Mouse (Mus musculus): ENCODE data around the gene Tenm4. TPM values are rescaled to one million over a fixed set of nuclear protein-coding genes. Genes with fewer than 3 reads are reported as not detected.
A peak's percentile ranks its signal among the peaks of the same experiment; 100 is the strongest.

Tenm4 gene
- polyA plus RNA-seq, 1 experiment from 2014 or later = 24.0 TPM

GRCm38 (mm10) chr7:96740631-96741030, 569.6 kb downstream of the Tenm4 start:
- Histone ChIP-seq H3K9me3 (no peaks in the 10 kb centered on the region), H3K4me3 (replicated peaks) (no peak overlapping the region), H3K36me3 (no peaks in the 10 kb centered on the region), H3K27me3 (replicated peaks) (no peaks in the 10 kb centered on the region), H3K9ac (no peak overlapping the region), H3K27ac (peak overlapping the region; percentile 66), H3K4me1 (peaks cover 3% of the 10 kb centered on the region), H3K4me2 (no peak overlapping the region)
- no peak for ATAC-seq (ENCODE audit: insufficient read depth, low FRiP score, low read depth)
- 54% methylated on average over 6 of the region's 6 CpGs for WGBS

- peaks cover 3% of the 10 kb centered on the region for H3K4me1 ChIP-seq
- WGBS = 57% methylated on average over 7 of the region's 7 CpGs
- no peaks in the 10 kb centered on the region for H3K36me3 ChIP-seq
- ATAC-seq (ENCODE audit: insufficient read depth, low FRiP score, low read depth) = no peak
- no peaks in the 10 kb centered on the region for H3K9me3 ChIP-seq
- H3K4me3 ChIP-seq (replicated peaks) = no peak overlapping the region
- no peak overlapping the region for H3K9ac ChIP-seq
- H3K4me2 ChIP-seq = no peak overlapping the region
- no peaks in the 10 kb centered on the region for H3K27me3 ChIP-seq (replicated peaks)
- no peak overlapping the region for H3K27ac ChIP-seq
Observed at GRCm38 (mm10) chr7:96742221-96742620, 571.2 kb downstream of the Tenm4 start.

- peak overlapping the region; percentile 52 for H3K27ac ChIP-seq
- no peaks in the 10 kb centered on the region for H3K36me3 ChIP-seq
- H3K9ac ChIP-seq = no peak overlapping the region
- H3K4me3 ChIP-seq (replicated peaks) = no peak overlapping the region
- H3K27me3 ChIP-seq (replicated peaks) = no peaks in the 10 kb centered on the region
- no peak overlapping the region for H3K4me2 ChIP-seq
- WGBS = 25% methylated on average over 6 of the region's 6 CpGs
- peak; percentile 82 for ATAC-seq (ENCODE audit: insufficient read depth, low FRiP score, low read depth)
- peaks cover 3% of the 10 kb centered on the region; the same call in 1 of the 2 replicates for H3K4me1 ChIP-seq
- no peaks in the 10 kb centered on the region for H3K9me3 ChIP-seq
Observed at GRCm38 (mm10) chr7:96745956-96746355, 574.9 kb downstream of the Tenm4 start.

- Histone ChIP-seq H3K9me3 (no peaks in the 10 kb centered on the region), H3K9ac (no peak overlapping the region), H3K4me2 (no peak overlapping the region), H3K27me3 (replicated peaks) (no peaks in the 10 kb centered on the region), H3K27ac (no peak overlapping the region), H3K36me3 (no peaks in the 10 kb centered on the region), H3K4me3 (replicated peaks) (no peak overlapping the region), H3K4me1 (peaks cover 3% of the 10 kb centered on the region; the same call in 1 of the 2 replicates)
- no peak for ATAC-seq (ENCODE audit: insufficient read depth, low FRiP score, low read depth)
- 69% methylated on average over 4 of the region's 4 CpGs for WGBS
Observed at GRCm38 (mm10) chr7:96746706-96747105, 575.7 kb downstream of the Tenm4 start.

- Histone ChIP-seq H3K9me3 (no peaks in the 10 kb centered on the region), H3K9ac (no peak overlapping the region), H3K36me3 (no peaks in the 10 kb centered on the region), H3K4me1 (no peaks in the 10 kb centered on the region), H3K4me2 (no peak overlapping the region), H3K27ac (no peak overlapping the region), H3K4me3 (replicated peaks) (no peak overlapping the region), H3K27me3 (replicated peaks) (no peaks in the 10 kb centered on the region)
- 59% methylated on average over 7 of the region's 7 CpGs for WGBS
- peak; percentile 47 for ATAC-seq (ENCODE audit: insufficient read depth, low FRiP score, low read depth)
Observed at GRCm38 (mm10) chr7:96748538-96749045, 577.5 kb downstream of the Tenm4 start.

GRCm38 (mm10) chr7:96749753-96750152, 578.7 kb downstream of the Tenm4 start:
- ATAC-seq (ENCODE audit: insufficient read depth, low FRiP score, low read depth) = no peak
- 50% methylated on average over 8 of the region's 8 CpGs for WGBS

GRCm38 (mm10) chr7:96751236-96751635, 580.2 kb downstream of the Tenm4 start:
- H3K4me3 ChIP-seq (replicated peaks) = no peak overlapping the region
- no peaks in the 10 kb centered on the region for H3K9me3 ChIP-seq
- 93% methylated on average over 2 of the region's 2 CpGs for WGBS
- ATAC-seq (ENCODE audit: insufficient read depth, low FRiP score, low read depth) = no peak
- H3K4me2 ChIP-seq = no peak overlapping the region
- no peak overlapping the region for H3K9ac ChIP-seq
- H3K4me1 ChIP-seq = peaks cover 12% of the 10 kb centered on the region
- H3K27ac ChIP-seq = no peak overlapping the region
- no peaks in the 10 kb centered on the region for H3K27me3 ChIP-seq (replicated peaks)
- no peaks in the 10 kb centered on the region for H3K36me3 ChIP-seq

More at GRCm38 (mm10) chr7:96749753-96750152, 578.7 kb downstream of the Tenm4 start:
- Histone ChIP-seq H3K27me3 (replicated peaks) (no peaks in the 10 kb centered on the region), H3K4me2 (no peak overlapping the region), H3K4me3 (replicated peaks) (no peak overlapping the region), H3K36me3 (no peaks in the 10 kb centered on the region), H3K9ac (no peak overlapping the region), H3K4me1 (peaks cover under 1% of the 10 kb centered on the region; the same call in 1 of the 2 replicates), H3K27ac (no peak overlapping the region), H3K9me3 (no peaks in the 10 kb centered on the region)

GRCm38 (mm10) chr7:96752776-96753175, 581.7 kb downstream of the Tenm4 start:
- no peak overlapping the region for H3K4me2 ChIP-seq
- no peak overlapping the region for H3K9ac ChIP-seq
- H3K9me3 ChIP-seq = no peaks in the 10 kb centered on the region
- ATAC-seq (ENCODE audit: insufficient read depth, low FRiP score, low read depth) = no peak
- peaks cover 19% of the 10 kb centered on the region for H3K4me1 ChIP-seq
- H3K36me3 ChIP-seq = no peaks in the 10 kb centered on the region
- H3K27me3 ChIP-seq (replicated peaks) = no peaks in the 10 kb centered on the region
- no peak overlapping the region for H3K27ac ChIP-seq
- no peak overlapping the region for H3K4me3 ChIP-seq (replicated peaks)
- 88% methylated on average over 2 of the region's 2 CpGs for WGBS

GRCm38 (mm10) chr7:96753335-96754095, 582.5 kb downstream of the Tenm4 start:
- Histone ChIP-seq H3K27ac (no peak overlapping the region), H3K9me3 (no peaks in the 10 kb centered on the region), H3K27me3 (replicated peaks) (no peaks in the 10 kb centered on the region), H3K36me3 (no peaks in the 10 kb centered on the region), H3K4me1 (peaks cover 19% of the 10 kb centered on the region), H3K4me2 (no peak overlapping the region), H3K4me3 (replicated peaks) (no peak overlapping the region), H3K9ac (no peak overlapping the region)
- no peak for ATAC-seq (ENCODE audit: insufficient read depth, low FRiP score, low read depth)
- 52% methylated on average over 4 of the region's 4 CpGs for WGBS

GRCm38 (mm10) chr7:96754175-96754574, 583.1 kb downstream of the Tenm4 start:
- Histone ChIP-seq H3K4me2 (no peak overlapping the region), H3K4me1 (peaks cover 19% of the 10 kb centered on the region), H3K27ac (no peak overlapping the region), H3K4me3 (replicated peaks) (no peak overlapping the region), H3K27me3 (replicated peaks) (no peaks in the 10 kb centered on the region), H3K9me3 (no peaks in the 10 kb centered on the region), H3K9ac (no peak overlapping the region), H3K36me3 (no peaks in the 10 kb centered on the region)
- WGBS = 63% methylated on average over 12 of the region's 12 CpGs
- no peak for ATAC-seq (ENCODE audit: insufficient read depth, low FRiP score, low read depth)

GRCm38 (mm10) chr7:96755459-96756094, 584.5 kb downstream of the Tenm4 start:
- H3K27ac ChIP-seq = peak overlapping the region; percentile 72
- no peak overlapping the region for H3K4me3 ChIP-seq (replicated peaks)
- peaks cover 19% of the 10 kb centered on the region for H3K4me1 ChIP-seq
- H3K36me3 ChIP-seq = no peaks in the 10 kb centered on the region
- no peak overlapping the region for H3K4me2 ChIP-seq
- ATAC-seq (ENCODE audit: insufficient read depth, low FRiP score, low read depth) = peak; percentile 33; the same call in 1 of the 2 replicates
- no peak overlapping the region for H3K9ac ChIP-seq
- no peaks in the 10 kb centered on the region for H3K9me3 ChIP-seq
- 40% methylated on average over 12 of the region's 12 CpGs for WGBS
- no peaks in the 10 kb centered on the region for H3K27me3 ChIP-seq (replicated peaks)

- H3K9me3 ChIP-seq = no peaks in the 10 kb centered on the region
- peaks cover 19% of the 10 kb centered on the region for H3K4me1 ChIP-seq
- H3K27me3 ChIP-seq (replicated peaks) = no peaks in the 10 kb centered on the region
- no peak for ATAC-seq (ENCODE audit: insufficient read depth, low FRiP score, low read depth)
- no peaks in the 10 kb centered on the region for H3K36me3 ChIP-seq
- no peak overlapping the region for H3K4me3 ChIP-seq (replicated peaks)
- 47% methylated on average over 10 of the region's 10 CpGs for WGBS
- H3K27ac ChIP-seq = peak overlapping the region; percentile 72
- H3K9ac ChIP-seq = no peak overlapping the region
- no peak overlapping the region for H3K4me2 ChIP-seq
Observed at GRCm38 (mm10) chr7:96756104-96756742, 585.2 kb downstream of the Tenm4 start.

Data from stomach, embryonic 15.5 days (tissue).